In genomic region chr13:59584481-59584880, GRCm38 (mm10) we compare ENCODE assay signal across 8 mouse cellular contexts. TPM values are rescaled to one million over a fixed set of nuclear protein-coding genes. Genes with fewer than 3 reads are reported as not detected.
DNase-seq lines count a peak whose midpoint lies in the region; ATAC-seq and TF ChIP-seq lines count a peak whose summit lies in the region.

No protein-coding gene starts in this region.

- no peak for TF ChIP-seq EP300 in MEL (IDR thresholded peaks at IDR 0.05; ENCODE audit: low read depth in 1 of 2, low read length in 2 of 2)

- 3% methylated on average over 9 of the region's 9 CpGs for WGBS in hindbrain, embryonic 10.5 days
- WGBS in lung, embryonic 16.5 days = 5% methylated on average over 9 of the region's 9 CpGs

- TF ChIP-seq RAD21 in MEL (IDR thresholded peaks at IDR 0.05; ENCODE audit: low read depth, low read length) = no peak; the same call in 1 of the 2 replicates

- DNase-seq in MEL (ENCODE audit: low read depth, low spot score) = peak; percentile 66
- peak; percentile 76 to 81 for DNase-seq in cerebellum, postnatal 10 days
- DNase-seq in hindbrain, embryonic 10.5 days (ENCODE audit: low spot score) = peak; percentile 34
- peak; percentile 41 to 55 for DNase-seq in layer of hippocampus, postnatal 10 days (ENCODE audit: low spot score in 2 of 2)
- DNase-seq in ovary, postnatal 10 days (ENCODE audit: low spot score) = peak; percentile 16
- peak; percentile 53 for DNase-seq in thymus, postnatal 25 days

- peak overlapping the region; percentile 88 for H3K27ac ChIP-seq in MEL (ENCODE audit: control insufficient read depth, low read depth, low read length)
- peak overlapping the region; percentile 93 for H3K27ac ChIP-seq in hindbrain, embryonic 10.5 days
- peak overlapping the region; percentile 78 for H3K27ac ChIP-seq in lung, embryonic 16.5 days (ENCODE audit: low read length)

- H3K79me2 ChIP-seq in MEL (ENCODE audit: control insufficient read depth, insufficient read depth, low read length, poor library complexity) = peaks cover 19% of the 10 kb centered on the region

- peak overlapping the region; percentile 68 for H3K9ac ChIP-seq in MEL (ENCODE audit: control insufficient read depth, low read depth, low read length, poor library complexity, severe bottlenecking)
- peak overlapping the region; percentile 79 for H3K9ac ChIP-seq in lung, embryonic 16.5 days (ENCODE audit: low read length)

- no peaks in the 10 kb centered on the region for H3K27me3 ChIP-seq in MEL (ENCODE audit: control insufficient read depth in 1 of 2, insufficient read depth in 2 of 2, low read length in 2 of 2)
- no peaks in the 10 kb centered on the region for H3K27me3 ChIP-seq in hindbrain, embryonic 10.5 days (ENCODE audit: insufficient read depth, poor library complexity, severe bottlenecking)
- H3K27me3 ChIP-seq in lung, embryonic 16.5 days (ENCODE audit: control insufficient read depth, insufficient read depth, low read depth, low read length) = no peaks in the 10 kb centered on the region

- peaks cover 3 to 16% of the 10 kb centered on the region in 2 experiments; a peak in 3 of 4 replicates for H3K4me1 ChIP-seq in MEL (ENCODE audit: control insufficient read depth in 1 of 2, insufficient read depth in 2 of 2, low read length in 2 of 2)
- peaks cover 28% of the 10 kb centered on the region for H3K4me1 ChIP-seq in hindbrain, embryonic 10.5 days (replicated peaks)
- peaks cover 21% of the 10 kb centered on the region for H3K4me1 ChIP-seq in lung, embryonic 16.5 days (replicated peaks; ENCODE audit: control insufficient read depth, insufficient read depth, low read length)

- peaks cover 0 to 20% of the 10 kb centered on the region in 2 experiments; a peak in 2 of 4 replicates for H3K36me3 ChIP-seq in MEL (ENCODE audit: control insufficient read depth in 1 of 2, insufficient read depth in 2 of 2, low read length in 2 of 2)
- peaks cover 27% of the 10 kb centered on the region for H3K36me3 ChIP-seq in hindbrain, embryonic 10.5 days
- H3K36me3 ChIP-seq in lung, embryonic 16.5 days (ENCODE audit: control insufficient read depth, insufficient read depth, low read length) = no peaks in the 10 kb centered on the region

- peak; percentile 14; the same call in 1 of the 2 replicates for ATAC-seq in frontal cortex, adult (ENCODE audit: low TSS enrichment)
- peak; percentile 55 for ATAC-seq in lung, embryonic 16.5 days (ENCODE audit: low read depth)

- TF ChIP-seq POLR2A in MEL (IDR thresholded peaks at IDR 0.05; ENCODE audit: control insufficient read depth in 1 of 2, insufficient read depth in 1 of 2, low read depth in 1 of 2, low read length in 2 of 2, poor library complexity in 1 of 2) = no peak

- peak in 2 of 3 experiments; percentile 23 to 37; a peak in 2 of 6 replicates for TF ChIP-seq CTCF in MEL (IDR thresholded peaks at IDR 0.05 in 2 of 3, conservative IDR thresholded peaks at IDR 0.05 in 1 of 3; ENCODE audit: control insufficient read depth in 1 of 3, insufficient read depth in 1 of 3, low read depth in 2 of 3, low read length in 3 of 3, poor library complexity in 1 of 3, severe bottlenecking in 1 of 3)

- peak overlapping the region; percentile 56 to 72 for H3K4me3 ChIP-seq in MEL (ENCODE audit: control insufficient read depth in 1 of 2, insufficient read depth in 1 of 2, low read depth in 2 of 2, low read length in 2 of 2)
- H3K4me3 ChIP-seq in hindbrain, embryonic 10.5 days = peak overlapping the region; percentile 77
- peak overlapping the region; percentile 97 for H3K4me3 ChIP-seq in lung, embryonic 16.5 days (ENCODE audit: low read length)

- H3K9me3 ChIP-seq in MEL (replicated peaks; ENCODE audit: insufficient read depth, low read length) = no peaks in the 10 kb centered on the region
- H3K9me3 ChIP-seq in hindbrain, embryonic 10.5 days = no peaks in the 10 kb centered on the region
- H3K9me3 ChIP-seq in lung, embryonic 16.5 days (ENCODE audit: control insufficient read depth, low read length) = no peaks in the 10 kb centered on the region

- peak overlapping the region; percentile 98 for H3K4me2 ChIP-seq in lung, embryonic 16.5 days (ENCODE audit: low read depth, low read length)

TF ChIP-seq in MEL, 35 proteins besides CTCF, POLR2A, EP300 and RAD21:
- TF ChIP-seq GABPA (IDR thresholded peaks at IDR 0.05; ENCODE audit: low read depth, low read length) (no peak), MAFK (IDR thresholded peaks at IDR 0.05; ENCODE audit: borderline replicate concordance, low read depth, low read length) (no peak), TBP (IDR thresholded peaks at IDR 0.05; ENCODE audit: low read depth, low read length) (no peak), RCOR1 (IDR thresholded peaks at IDR 0.05; ENCODE audit: low read depth, low read length) (no peak), MEF2A (IDR thresholded peaks at IDR 0.05; ENCODE audit: extremely low read depth, insufficient replicate concordance, low read depth, low read length, poor library complexity, severe bottlenecking) (no peak), SMC3 (IDR thresholded peaks at IDR 0.05; ENCODE audit: low read depth, low read length) (no peak), ZMIZ1 (IDR thresholded peaks at IDR 0.05; ENCODE audit: low read depth, low read length) (no peak), E2F4 (IDR thresholded peaks at IDR 0.05; ENCODE audit: borderline replicate concordance, low read depth, low read length) (no peak), POLR2AphosphoS2 (IDR thresholded peaks at IDR 0.05; ENCODE audit: low read length) (no peak), NRF1 (IDR thresholded peaks at IDR 0.05; ENCODE audit: insufficient read depth, low read depth, low read length, poor library complexity, severe bottlenecking) (no peak), CHD2 (IDR thresholded peaks at IDR 0.05; ENCODE audit: low read length) (no peak), TAL1 (IDR thresholded peaks at IDR 0.05; ENCODE audit: low read length) (no peak), ZKSCAN1 (IDR thresholded peaks at IDR 0.05; ENCODE audit: low read depth, low read length) (no peak), ZC3H11A (IDR thresholded peaks at IDR 0.05; ENCODE audit: low read depth, low read length) (no peak)

RNA-seq across cellular contexts. Expression of gene Agtpbp1, which starts 0.5 kb away (rescaled TPM):
- total RNA-seq in MEL (2012; rRNA removed) = 24.2 and 29.8 TPM in 2 replicates
- polyA plus RNA-seq in MEL (2012; ENCODE audit: insufficient read depth in 1 of 2, insufficient read length in 2 of 2, low read depth in 1 of 2, low replicate concordance in 2 of 2, missing spikeins in 1 of 2) = 100 to 1,000 TPM in 1 of 2 experiments, 10 to 100 TPM in 1; 33.7 to 117 TPM
- polyA plus RNA-seq in hindbrain, embryonic 10.5 days (2016; fragmentation: Nextera tagmentation; extraction: Ambion mirVana) = 11.3 and 12.3 TPM in 2 replicates
- total RNA-seq in layer of hippocampus, postnatal 10 days (2021) = 100 to 1,000 TPM; 343 to 364 TPM
- 17.8 and 19.3 TPM in 2 replicates for polyA plus RNA-seq in lung, embryonic 16.5 days (2015; fragmentation: Nextera tagmentation; extraction: Ambion mirVana)

RNA-seq across cellular contexts. Expression of gene Naa35, which starts 0.6 kb away (rescaled TPM):
- total RNA-seq in MEL (2012; rRNA removed) = 19.5 and 25.8 TPM in 2 replicates
- 10 to 100 TPM in 1 of 2 experiments, not detected in 1; 44.4 TPM for polyA plus RNA-seq in MEL (2012; ENCODE audit: insufficient read depth in 1 of 2, insufficient read length in 2 of 2, low read depth in 1 of 2, low replicate concordance in 2 of 2, missing spikeins in 1 of 2)
- polyA plus RNA-seq in hindbrain, embryonic 10.5 days (2016; fragmentation: Nextera tagmentation; extraction: Ambion mirVana) = 104 and 105 TPM in 2 replicates
- total RNA-seq in layer of hippocampus, postnatal 10 days (2021) = 100 to 1,000 TPM; 108 to 112 TPM
- polyA plus RNA-seq in lung, embryonic 16.5 days (2015; fragmentation: Nextera tagmentation; extraction: Ambion mirVana) = 88.8 and 96.9 TPM in 2 replicates

Comparison
In these comparisons a context has a peak if more than half of its experiments do, and no peak if none do; other contexts are left out.
1. Peak in every context shown above with its lines: DNase-seq, ATAC-seq, H3K4me3 ChIP-seq and H3K27ac ChIP-seq.
2. DNase-seq: peak in every context shown above with its lines; median percentile 78 in cerebellum, postnatal 10 days; 66 in MEL; 53 in thymus, postnatal 25 days; 48 in layer of hippocampus, postnatal 10 days; 34 in hindbrain, embryonic 10.5 days; 16 in ovary, postnatal 10 days.